Mouse (Mus musculus): ENCODE data around the gene Ak3.

DNA sequence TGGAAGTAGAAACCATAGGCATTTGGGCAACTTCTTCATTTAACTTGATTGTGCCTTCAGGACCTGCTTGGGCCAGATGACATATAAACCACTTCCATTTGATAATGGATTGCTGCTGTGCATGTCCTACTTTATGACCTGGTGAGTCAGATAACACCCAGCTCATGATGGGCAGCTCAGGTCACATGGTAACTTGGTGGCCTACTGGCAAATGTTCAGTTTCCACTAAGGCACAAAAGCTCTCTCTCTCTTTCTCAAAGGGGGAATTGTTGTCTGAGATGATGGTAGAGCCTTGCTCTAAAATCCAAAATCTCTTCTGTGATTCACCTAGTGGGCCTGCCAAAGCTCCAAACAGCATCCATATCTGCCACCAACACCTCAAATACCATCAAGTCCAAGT, 15.1 kb downstream of the Ak3 start:
- no peak for TF ChIP-seq GATA1 (IDR thresholded peaks at IDR 0.05; ENCODE audit: borderline replicate concordance, low read length)
- no peak for TF ChIP-seq FLI1 (IDR thresholded peaks at IDR 0.05; ENCODE audit: low read length)
